ENCODE assay signal across 24 mouse cellular contexts in genomic region chr19:60903971-60904370, GRCm38 (mm10). TPM values are rescaled to one million over a fixed set of nuclear protein-coding genes. Genes with fewer than 3 reads are reported as not detected.
A peak's percentile ranks its signal among the peaks of the same experiment; 100 is the strongest.
DNase-seq lines count a peak whose midpoint lies in the region; TF ChIP-seq lines count a peak whose summit lies in the region.
"Had no signal": no experiment of that assay in that cellular context is flagged by ENCODE, and none has a peak within 500 bp of the region (broad histone marks: within the 10 kb centered on the region; RNA-seq: fewer than 3 reads in every experiment).

No protein-coding gene starts in this region.

- H3K36me3 ChIP-seq in heart, adult 2 months (ENCODE audit: control insufficient read depth, insufficient read depth, low read length) = peaks cover 2% of the 10 kb centered on the region
- H3K36me3 ChIP-seq in limb, embryonic 10.5 days = 0 out of 2 replicates have a peak, but pooled peaks cover 4% of the 10 kb centered on the region
- H3K36me3 ChIP-seq: embryonic facial prominence, embryonic 12.5 days; forebrain, embryonic 10.5 days; forebrain, embryonic 12.5 days; G1E had no signal

- DNase-seq in heart, adult 11 months = peak; percentile 79
- DNase-seq in heart, adult 2 months = no peak
- peak; percentile 52 for DNase-seq in A20 (ENCODE audit: low read depth, low spot score)
- peak; percentile 37 to 47 for DNase-seq in B cell, adult 2 months
- peak; percentile 50 to 52 for DNase-seq in spleen, postnatal 36 days (ENCODE audit: low spot score in 2 of 2)
- DNase-seq in kidney, postnatal 10 days = no peak
- no peak for DNase-seq in adrenal gland, adult 18-20 months (ENCODE audit: low spot score in 2 of 2)
- no peak for DNase-seq in limb, embryonic 10.5 days (ENCODE audit: low spot score)
- DNase-seq: adrenal gland, adult 2 months; adrenal gland, postnatal 10 days; adrenal gland, postnatal 25 days; cerebellum, adult 11 months; cerebellum, adult 18-20 months; cerebellum, adult 8-10 months; cerebellum, adult 9-11 months; cerebellum, postnatal 14 days; cerebellum, postnatal 36 days; embryo, embryonic 11 days had no signal

- peaks cover 8% of the 10 kb centered on the region for H3K79me2 ChIP-seq in heart, adult 2 months (replicated peaks; ENCODE audit: control insufficient read depth, insufficient read depth, low read length)

- peaks cover 5% of the 10 kb centered on the region for H3K4me1 ChIP-seq in heart, adult 2 months (ENCODE audit: control insufficient read depth, insufficient read depth, low read length)
- H3K4me1 ChIP-seq in limb, embryonic 10.5 days = no peaks in the 10 kb centered on the region
- H3K4me1 ChIP-seq: embryonic facial prominence, embryonic 12.5 days; forebrain, embryonic 10.5 days; forebrain, embryonic 12.5 days had no signal

- TF ChIP-seq POLR2A in heart, adult 2 months (IDR thresholded peaks at IDR 0.05; ENCODE audit: insufficient read depth, low read depth, low read length) = no peak

- no peak overlapping the region for H3K27ac ChIP-seq in heart, adult 2 months
- no peak overlapping the region for H3K27ac ChIP-seq in limb, embryonic 10.5 days
- H3K27ac ChIP-seq: embryonic facial prominence, embryonic 12.5 days; forebrain, embryonic 10.5 days; forebrain, embryonic 12.5 days had no signal

- 79% methylated on average over 1 of the region's 1 CpGs for WGBS in heart, adult 2 months
- WGBS in limb, embryonic 10.5 days = 92% methylated on average over 1 of the region's 1 CpGs

- H3K4me3 ChIP-seq in heart, adult 2 months = no peak overlapping the region
- no peak overlapping the region for H3K4me3 ChIP-seq in limb, embryonic 10.5 days
- H3K4me3 ChIP-seq: embryonic facial prominence, embryonic 12.5 days; erythroblast, embryonic 14.5 days; forebrain, embryonic 10.5 days; forebrain, embryonic 12.5 days had no signal

- TF ChIP-seq EP300 in heart, adult 2 months (IDR thresholded peaks at IDR 0.05; ENCODE audit: insufficient read depth, low read depth, low read length) = no peak

- H3K9me3 ChIP-seq in limb, embryonic 10.5 days (replicated peaks) = no peaks in the 10 kb centered on the region
- H3K9me3 ChIP-seq: embryonic facial prominence, embryonic 12.5 days; forebrain, embryonic 10.5 days; forebrain, embryonic 12.5 days; G1E had no signal

- H3K9ac ChIP-seq in heart, adult 2 months (ENCODE audit: low read depth, low read length) = no peak overlapping the region
- H3K9ac ChIP-seq: embryonic facial prominence, embryonic 12.5 days; forebrain, embryonic 12.5 days had no signal

- no peaks in the 10 kb centered on the region for H3K27me3 ChIP-seq in heart, adult 2 months (ENCODE audit: control insufficient read depth, insufficient read depth, low read length)
- H3K27me3 ChIP-seq in limb, embryonic 10.5 days (ENCODE audit: low read depth, poor library complexity, severe bottlenecking) = no peaks in the 10 kb centered on the region
- H3K27me3 ChIP-seq: embryonic facial prominence, embryonic 12.5 days; forebrain, embryonic 12.5 days; Patski had no signal

- intact Hi-C loops in heart, adult 2 months (cut with DNase I) = no loop called here

- no peak for TF ChIP-seq CTCF in heart, adult 2 months (IDR thresholded peaks at IDR 0.05)

RNA-seq across cellular contexts. Expression of gene Grk5, which starts 14.4 kb away (rescaled TPM):
- 10 to 100 TPM; 25.1 to 32.4 TPM for total RNA-seq in heart, adult 2 months (2021)
- polyA plus RNA-seq in heart, adult 2 months (2012; rRNA removed) = 4.1 and 9.3 TPM in 2 replicates
- 10 to 100 TPM; 23.3 to 47.1 TPM for total RNA-seq in adrenal gland, adult 18-20 months (2021)
- 1.4 and 1.6 TPM in 2 replicates for polyA plus RNA-seq in limb, embryonic 10.5 days (2016; fragmentation: Nextera tagmentation; extraction: Ambion mirVana)

RNA-seq across cellular contexts. Expression of gene Prdx3, which starts 29.6 kb away (rescaled TPM):
- total RNA-seq in heart, adult 2 months (2021) = 100 to 1,000 TPM; 353 to 407 TPM
- 450 and 687 TPM in 2 replicates for polyA plus RNA-seq in heart, adult 2 months (2012; rRNA removed)
- 100 to 1,000 TPM; 564 to 802 TPM for total RNA-seq in adrenal gland, adult 18-20 months (2021)
- 76.3 and 98.9 TPM in 2 replicates for polyA plus RNA-seq in limb, embryonic 10.5 days (2016; fragmentation: Nextera tagmentation; extraction: Ambion mirVana)

RNA-seq across cellular contexts. Expression of gene Sfxn4, which starts 42.7 kb away (rescaled TPM):
- total RNA-seq in heart, adult 2 months (2021) = 1 to 10 TPM; 6.9 to 8.7 TPM
- 2.1 and 5.4 TPM in 2 replicates for polyA plus RNA-seq in heart, adult 2 months (2012; rRNA removed)
- total RNA-seq in adrenal gland, adult 18-20 months (2021) = 1 to 10 TPM; 6.4 to 7.1 TPM
- 8.3 and 12.8 TPM in 2 replicates for polyA plus RNA-seq in limb, embryonic 10.5 days (2016; fragmentation: Nextera tagmentation; extraction: Ambion mirVana)

Comparison
In these comparisons a context has a peak if more than half of its experiments do, and no peak if none do; other contexts are left out.
1. DNase-seq: peak in heart, adult 11 months (single experiment), A20 (single experiment), B cell, adult 2 months (2 of 2) and spleen, postnatal 36 days (2 of 2); none in heart, adult 2 months (0 of 2), kidney, postnatal 10 days (single experiment), adrenal gland, adult 18-20 months (0 of 2) and limb, embryonic 10.5 days (single experiment).